Mouse (Mus musculus) hindbrain, embryonic 16.5 days (tissue): Measurements from ENCODE around the gene Tbc1d30. TPM values are rescaled to one million over a fixed set of nuclear protein-coding genes. Genes with fewer than 3 reads are reported as not detected.

Source experiments
- ATAC-seq: fragments of 200-750 bp; cut with Nextera tagmentation; 2 replicates; pipeline ENCODE4 v1.8.0; 2017; ENCODE audit warnings: moderate TSS enrichment, moderate library complexity
- H3K27ac ChIP-seq: fragments of 300-500 bp; sonication (generic); 2 replicates; pipeline ENCODE4 v1.5.1; 2014; ENCODE audit warnings: low read depth, mild to moderate bottlenecking, control low read depth, low read length, moderate library complexity
- H3K27me3 ChIP-seq: fragments of 300-500 bp; sonication (generic); replicated peaks from 2 replicates; pipeline ENCODE4 v1.6.1; 2014; ENCODE audit warnings: low read length; ENCODE audit not compliant: control insufficient read depth, insufficient read depth
- H3K36me3 ChIP-seq: fragments of 300-500 bp; sonication (generic); 2 replicates; pipeline ENCODE4 v1.6.1; 2014; ENCODE audit warnings: mild to moderate bottlenecking, low read length, moderate library complexity, mixed read lengths; ENCODE audit not compliant: control insufficient read depth, insufficient read depth
- H3K4me1 ChIP-seq: fragments of 300-500 bp; sonication (generic); 2 replicates; pipeline ENCODE4 v1.6.1; 2014; ENCODE audit warnings: low read depth, low read length; ENCODE audit not compliant: control insufficient read depth, insufficient read depth
- H3K4me2 ChIP-seq: fragments of 300-500 bp; sonication (generic); 2 replicates; pipeline ENCODE4 v1.6.1; 2014; ENCODE audit warnings: mild to moderate bottlenecking, low read length, control low read depth, moderate library complexity
- H3K4me3 ChIP-seq: fragments of 300-500 bp; sonication (generic); 2 replicates; pipeline ENCODE4 v1.5.1; 2014; ENCODE audit warnings: mild to moderate bottlenecking, low read length, control low read depth, moderate library complexity
- H3K9ac ChIP-seq: fragments of 300-500 bp; sonication (generic); 2 replicates; pipeline ENCODE4 v1.6.1; 2014; ENCODE audit warnings: low read depth, mild to moderate bottlenecking, control low read depth, low read length, moderate library complexity
- H3K9me3 ChIP-seq: fragments of 300-500 bp; sonication (generic); 2 replicates; pipeline ENCODE4 v1.6.1; 2014; ENCODE audit warnings: mild to moderate bottlenecking, low read length, moderate library complexity; ENCODE audit not compliant: control insufficient read depth
- WGBS: fragments of 180-500 bp; shearing (Covaris S2); extraction: QIAGEN DNeasy Blood & Tissue Kit; methylation state at CpG from one replicate; pipeline ENCODE4 v1.1.7; 2014; 5-methylcytosine and 5-hydroxymethylcytosine counted together
- polyA plus RNA-seq: library from polyadenylated mRNA; unstranded; fragments of >200 nt; fragmentation: Nextera tagmentation; extraction: Ambion mirVana; gene quantifications from 2 replicates; pipeline ENCODE4 v1.2.1, GENCODE M21; 2015

Tbc1d30 gene
- polyA plus RNA-seq, 1 experiment from 2014 or later, result 16.6 TPM

GRCm38 (mm10) chr10:121326167-121326566 lies 24.9 kb downstream of the Tbc1d30 start:
- no peak overlapping the region for H3K4me2 ChIP-seq
- H3K4me1 ChIP-seq, result no peaks in the 10 kb centered on the region
- H3K9ac ChIP-seq, result no peak overlapping the region
- ATAC-seq, result no peak
- H3K9me3 ChIP-seq, result no peaks in the 10 kb centered on the region
- H3K27ac ChIP-seq, result no peak overlapping the region
- H3K4me3 ChIP-seq, result no peak overlapping the region
- H3K27me3 ChIP-seq, result no peaks in the 10 kb centered on the region
- no peaks in the 10 kb centered on the region for H3K36me3 ChIP-seq

DNA sequence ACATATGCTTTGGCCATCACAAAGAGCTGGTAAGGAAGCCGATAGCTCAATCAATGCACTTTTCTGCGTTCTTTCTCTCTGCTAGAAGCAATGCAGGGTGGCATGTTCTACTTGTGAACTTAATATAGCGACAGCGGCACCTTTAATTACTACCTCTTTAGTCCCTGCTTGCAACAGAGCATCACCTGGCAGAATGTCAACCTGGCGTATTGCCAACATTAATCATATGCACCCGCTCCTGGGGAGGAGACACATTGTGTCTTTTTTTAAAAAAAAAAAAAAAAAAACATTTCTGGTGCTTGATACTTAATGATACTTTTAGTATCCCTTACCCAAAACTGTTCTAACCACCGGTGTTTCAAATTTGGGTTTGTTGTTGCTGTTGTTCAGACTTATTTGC lies 27.6 kb downstream of the Tbc1d30 start:
- Histone ChIP-seq H3K4me2 (no peak overlapping the region), H3K4me1 (no peaks in the 10 kb centered on the region), H3K9ac (no peak overlapping the region), H3K9me3 (no peaks in the 10 kb centered on the region), H3K27ac (no peak overlapping the region), H3K27me3 (no peaks in the 10 kb centered on the region), H3K4me3 (no peak overlapping the region), H3K36me3 (no peaks in the 10 kb centered on the region)
- no peak for ATAC-seq
- 60% methylated on average over 7 of the region's 7 CpGs for WGBS

DNA sequence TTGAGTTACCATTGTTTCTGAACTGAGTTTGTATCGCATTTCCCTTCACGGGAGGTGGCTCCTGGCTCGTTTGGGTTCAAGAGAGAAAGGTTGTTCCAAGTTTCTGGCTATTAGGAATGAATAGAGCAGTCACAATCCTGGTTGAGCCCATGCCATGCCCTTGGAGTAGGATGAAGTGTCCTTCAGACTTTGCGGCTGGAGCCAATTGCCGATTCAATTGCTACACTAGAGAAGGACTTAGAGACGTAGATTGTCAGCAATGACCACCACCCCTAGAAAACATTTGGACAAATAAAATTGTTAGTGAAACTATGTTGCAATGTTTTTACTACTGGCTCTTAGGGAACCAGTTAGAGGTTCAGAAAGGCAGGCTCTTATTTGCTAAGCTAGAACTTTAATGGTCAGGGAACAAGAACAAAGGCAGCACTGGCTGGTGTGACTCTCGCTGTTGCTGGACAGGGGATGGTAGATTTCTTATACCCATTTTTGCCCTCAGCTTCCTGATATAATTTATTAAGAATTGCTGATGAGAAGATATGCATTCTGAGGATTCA lies 32.6 kb downstream of the Tbc1d30 start:
- ATAC-seq, result no peak
- 81% methylated on average over 7 of the region's 7 CpGs for WGBS
- no peaks in the 10 kb centered on the region for H3K9me3 ChIP-seq

GRCm38 (mm10) chr10:121316361-121316760 lies 34.7 kb downstream of the Tbc1d30 start:
- H3K36me3 ChIP-seq, result no peaks in the 10 kb centered on the region
- H3K27ac ChIP-seq, result no peak overlapping the region
- no peaks in the 10 kb centered on the region for H3K9me3 ChIP-seq
- no peak for ATAC-seq
- H3K4me3 ChIP-seq, result no peak overlapping the region
- H3K27me3 ChIP-seq, result no peaks in the 10 kb centered on the region
- no peak overlapping the region for H3K9ac ChIP-seq
- 87% methylated on average over 10 of the region's 10 CpGs for WGBS
- peaks cover 6% of the 10 kb centered on the region for H3K4me1 ChIP-seq
- no peak overlapping the region for H3K4me2 ChIP-seq

More for the DNA sequence above, 32.6 kb downstream of the Tbc1d30 start:
- Histone ChIP-seq H3K27ac (no peak overlapping the region), H3K9ac (no peak overlapping the region), H3K27me3 (no peaks in the 10 kb centered on the region), H3K4me2 (no peak overlapping the region), H3K4me1 (peaks cover 4% of the 10 kb centered on the region; the same call in 1 of the 2 replicates), H3K36me3 (no peaks in the 10 kb centered on the region), H3K4me3 (no peak overlapping the region)

DNA sequence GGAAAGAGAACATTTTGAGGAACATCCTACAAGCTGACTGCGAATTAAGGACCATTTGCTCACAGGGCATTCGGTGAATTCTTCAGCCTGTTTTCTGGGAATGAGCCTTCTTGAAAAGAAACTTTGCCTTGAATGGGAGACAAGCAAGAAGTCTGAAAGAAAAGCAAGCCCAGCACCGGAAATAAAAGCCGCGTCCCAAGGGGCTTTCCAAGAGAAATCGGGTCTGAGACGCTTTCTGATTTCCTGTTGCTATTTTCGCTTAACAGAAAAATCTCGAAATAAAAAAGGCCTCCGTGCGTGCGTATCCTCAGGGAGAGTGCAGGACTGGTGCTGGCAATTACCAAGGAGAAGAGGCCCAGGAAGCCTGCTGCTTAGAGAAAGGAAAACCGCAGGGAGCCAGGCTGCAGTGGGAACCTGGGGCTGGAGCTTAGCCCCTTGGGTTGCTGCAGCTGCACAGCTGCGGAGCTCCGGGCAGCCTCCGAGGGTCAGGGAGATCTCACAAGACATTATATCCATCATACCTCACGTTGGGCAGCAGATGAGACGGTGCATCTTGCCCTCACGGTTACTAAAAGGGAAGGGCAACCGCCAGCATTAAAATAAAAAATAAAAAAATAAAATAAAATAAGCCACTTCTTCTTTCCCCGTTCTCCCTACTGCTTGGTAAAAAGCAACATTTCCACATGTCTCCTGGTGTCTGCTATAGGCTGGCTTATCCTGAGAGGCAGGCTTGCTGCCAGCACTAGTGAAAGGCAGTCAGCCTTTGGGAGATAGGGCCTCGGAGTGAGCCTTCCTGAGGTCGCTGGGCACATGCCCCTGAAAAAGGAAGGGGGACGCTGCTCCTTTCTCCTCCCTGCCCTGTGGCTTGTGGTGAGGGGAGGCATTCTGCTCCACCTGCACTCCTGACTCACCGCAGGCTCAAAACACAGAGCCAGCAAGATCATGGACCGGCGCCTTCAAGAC lies 35.5 kb downstream of the Tbc1d30 start:
- Histone ChIP-seq H3K27ac (no peak overlapping the region), H3K4me3 (no peak overlapping the region), H3K4me2 (peak overlapping the region; percentile 35), H3K36me3 (no peaks in the 10 kb centered on the region), H3K9me3 (no peaks in the 10 kb centered on the region), H3K9ac (0 out of 2 replicates have a peak overlapping the region, but pooled peaks have one; percentile 20), H3K4me1 (peaks cover 6% of the 10 kb centered on the region), H3K27me3 (no peaks in the 10 kb centered on the region)
- no peak for ATAC-seq
- 25% methylated on average over 27 of the region's 27 CpGs for WGBS

DNA sequence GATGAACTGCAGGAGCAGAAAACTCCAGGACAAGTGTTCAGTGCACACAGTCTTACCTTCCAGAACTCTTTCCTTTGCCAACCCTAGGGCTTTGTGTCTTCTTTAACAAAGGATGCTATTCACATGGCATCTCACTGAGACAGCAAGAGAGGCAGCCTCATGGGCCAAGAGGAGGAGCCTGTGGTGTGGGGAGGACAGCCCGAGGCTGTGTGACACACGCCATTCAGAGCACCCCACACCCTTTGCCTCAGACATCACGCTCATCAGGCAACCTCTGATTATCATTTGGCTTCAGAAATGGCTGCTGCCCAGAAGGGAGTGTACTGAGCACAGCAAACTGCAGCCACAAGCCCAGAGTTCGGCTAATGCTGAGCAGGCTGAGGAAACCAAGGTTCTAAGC lies 36.9 kb downstream of the Tbc1d30 start:
- Histone ChIP-seq H3K4me3 (no peak overlapping the region), H3K9me3 (no peaks in the 10 kb centered on the region), H3K4me1 (peaks cover 6% of the 10 kb centered on the region), H3K27me3 (no peaks in the 10 kb centered on the region), H3K36me3 (no peaks in the 10 kb centered on the region), H3K27ac (no peak overlapping the region), H3K4me2 (no peak overlapping the region), H3K9ac (no peak overlapping the region)
- ATAC-seq, result no peak
- 30% methylated on average over 4 of the region's 4 CpGs for WGBS

DNA sequence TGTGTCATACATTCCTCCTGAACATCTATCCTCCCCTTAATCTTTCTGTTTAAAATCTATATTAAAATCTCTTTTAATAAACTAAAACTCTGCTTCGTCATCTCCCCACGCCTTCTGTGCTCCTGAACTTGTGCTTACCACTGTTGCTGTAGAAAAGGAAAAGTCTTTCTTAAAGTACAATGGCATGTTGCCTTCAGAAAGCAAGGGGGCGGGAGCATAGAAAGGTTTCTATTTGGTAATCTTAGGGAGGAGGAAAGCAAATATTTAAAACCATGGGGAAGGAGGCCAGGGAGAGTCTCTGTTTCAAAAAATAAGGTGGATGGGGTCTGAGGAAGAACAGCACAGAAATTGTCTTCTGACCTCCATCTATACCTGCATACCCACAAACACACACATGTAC lies 38.0 kb downstream of the Tbc1d30 start:
- WGBS, result 95% methylated on average over 3 of the region's 3 CpGs

GRCm38 (mm10) chr10:121310511-121311221 lies 40.4 kb downstream of the Tbc1d30 start:
- no peaks in the 10 kb centered on the region for H3K9me3 ChIP-seq
- H3K4me3 ChIP-seq, result peak overlapping the region; percentile 70
- H3K27ac ChIP-seq, result peak overlapping the region; percentile 95
- WGBS, result under 1% methylated on average over 73 of the region's 77 CpGs
- peak; percentile 94 for ATAC-seq
- H3K9ac ChIP-seq, result peak overlapping the region; percentile 68
- peak overlapping the region; percentile 90 for H3K4me2 ChIP-seq
- peaks cover 16% of the 10 kb centered on the region for H3K4me1 ChIP-seq
- H3K27me3 ChIP-seq, result no peaks in the 10 kb centered on the region
- no peaks in the 10 kb centered on the region for H3K36me3 ChIP-seq

More for the DNA sequence above, 38.0 kb downstream of the Tbc1d30 start:
- Histone ChIP-seq H3K9ac (no peak overlapping the region), H3K27ac (no peak overlapping the region), H3K4me3 (no peak overlapping the region), H3K36me3 (no peaks in the 10 kb centered on the region), H3K4me1 (peaks cover 15% of the 10 kb centered on the region), H3K4me2 (no peak overlapping the region), H3K27me3 (no peaks in the 10 kb centered on the region), H3K9me3 (no peaks in the 10 kb centered on the region)
- no peak for ATAC-seq
